ENCODE assay signal across 23 mouse cellular contexts in the genomic region with DNA sequence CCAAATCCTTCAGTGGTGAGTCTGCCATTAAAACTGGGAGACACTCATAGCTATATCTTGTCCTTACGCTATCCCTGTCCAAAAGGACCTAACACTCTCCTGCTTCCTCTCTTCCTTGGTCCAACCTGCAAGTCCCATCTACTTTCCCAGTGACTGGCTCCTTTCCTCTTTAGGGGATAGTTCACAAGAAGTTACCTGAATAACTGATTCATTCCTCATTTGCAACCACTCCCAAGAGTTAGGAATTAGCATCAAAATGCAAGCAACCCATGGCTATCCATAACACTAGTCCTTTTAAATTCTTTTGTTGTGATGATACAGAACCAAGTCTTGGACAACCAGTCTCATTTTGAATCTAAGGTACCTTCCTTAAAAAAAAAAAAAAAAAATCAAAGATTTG.
"Had no signal": no experiment of that assay in that cellular context is flagged by ENCODE, and none has a peak within 500 bp of the region (broad histone marks: within the 10 kb centered on the region; RNA-seq: fewer than 3 reads in every experiment).

No protein-coding gene starts in this region.

- H3K4me3 ChIP-seq: heart, adult 2 months; heart, embryonic 13.5 days; heart, embryonic 15.5 days; hindbrain, embryonic 10.5 days; hindbrain, embryonic 12.5 days; intestine, embryonic 15.5 days; layer of hippocampus, adult 2 months; left cerebral cortex, adult 2 months; limb, embryonic 10.5 days; limb, embryonic 12.5 days; liver, embryonic 13.5 days; liver, embryonic 15.5 days had no signal

- H3K27ac ChIP-seq: heart, adult 2 months; heart, embryonic 13.5 days; heart, embryonic 15.5 days; hindbrain, embryonic 10.5 days; hindbrain, embryonic 12.5 days; hindbrain, embryonic 14.5 days; intestine, embryonic 15.5 days; layer of hippocampus, adult 2 months; left cerebral cortex, adult 2 months; limb, embryonic 10.5 days; limb, embryonic 12.5 days; liver, embryonic 13.5 days; liver, embryonic 15.5 days had no signal

- DNase-seq: gastrocnemius, postnatal 14 days; gastrocnemius, postnatal 36 days; heart, adult 11 months; heart, adult 2 months; heart, postnatal 4 days; kidney, adult 18-20 months; kidney, adult 8-10 months; kidney, postnatal 10 days; kidney, postnatal 25 days; kidney, postnatal 4 days; liver; liver, embryonic 13.5 days had no signal

- H3K9ac ChIP-seq: heart, embryonic 13.5 days; heart, embryonic 15.5 days; hindbrain, embryonic 12.5 days; hindbrain, embryonic 14.5 days; intestine, embryonic 15.5 days; limb, embryonic 12.5 days; liver, embryonic 13.5 days; liver, embryonic 15.5 days had no signal

- H3K27me3 ChIP-seq: heart, embryonic 13.5 days; heart, embryonic 15.5 days; hindbrain, embryonic 12.5 days; intestine, embryonic 15.5 days; limb, embryonic 12.5 days; liver, embryonic 13.5 days; liver, embryonic 15.5 days had no signal

- H3K9me3 ChIP-seq: heart, embryonic 13.5 days; heart, embryonic 15.5 days; hindbrain, embryonic 10.5 days; hindbrain, embryonic 12.5 days; intestine, embryonic 15.5 days; limb, embryonic 10.5 days; limb, embryonic 12.5 days; liver, embryonic 13.5 days had no signal

- H3K36me3 ChIP-seq: heart, embryonic 13.5 days; heart, embryonic 15.5 days; hindbrain, embryonic 10.5 days; hindbrain, embryonic 12.5 days; intestine, embryonic 15.5 days; limb, embryonic 10.5 days; limb, embryonic 12.5 days; liver, embryonic 13.5 days; liver, embryonic 15.5 days had no signal

- H3K4me1 ChIP-seq: heart, embryonic 13.5 days; heart, embryonic 15.5 days; hindbrain, embryonic 10.5 days; hindbrain, embryonic 12.5 days; intestine, embryonic 15.5 days; limb, embryonic 10.5 days; limb, embryonic 12.5 days; liver, embryonic 13.5 days; liver, embryonic 15.5 days had no signal
